Mouse (Mus musculus) lung, postnatal 10 days (tissue): ENCODE results near the gene Tomt.

Experiments used
- DNase-seq: peaks from one replicate; pipeline ENCODE4 v3.0.0; 2021

The Tomt gene

DNA sequence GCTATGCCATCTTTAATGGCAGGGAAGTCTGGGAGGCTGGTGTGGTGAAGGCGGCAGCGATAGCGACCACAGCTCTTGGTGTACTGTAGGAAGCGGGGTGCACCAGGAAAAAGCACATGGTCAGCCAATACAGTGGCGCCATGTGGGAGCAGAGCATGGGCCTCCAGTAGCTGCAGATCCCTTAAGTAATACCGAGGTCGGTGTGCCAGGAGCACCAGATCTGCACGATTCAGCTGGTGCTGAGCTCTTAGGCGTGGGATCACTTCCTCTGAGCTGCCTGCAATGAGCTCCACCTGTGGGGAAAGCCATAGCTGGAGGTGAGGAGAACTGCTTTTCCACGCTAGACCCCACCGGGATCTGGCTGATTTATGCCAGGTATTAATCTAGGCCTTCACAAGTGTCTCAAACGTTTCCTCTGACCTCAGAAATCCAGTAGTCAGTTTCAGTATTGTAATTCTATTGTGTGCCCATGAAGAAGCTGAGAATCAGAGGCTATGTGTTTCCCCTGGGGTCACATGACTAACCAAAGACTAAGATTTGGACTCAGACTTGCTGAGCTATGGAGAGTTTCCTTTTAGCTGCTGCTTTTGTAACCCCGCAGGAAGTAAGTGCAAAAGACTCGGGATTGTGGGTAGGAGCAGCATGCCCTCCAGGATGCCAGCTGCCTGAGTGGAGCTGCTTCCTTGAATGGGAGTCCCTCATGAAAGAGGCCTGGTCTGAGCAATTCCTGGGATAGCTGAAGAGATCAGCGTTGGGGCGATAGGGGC, 5.6 kb downstream of the Tomt start:
- no peak for DNase-seq

DNA sequence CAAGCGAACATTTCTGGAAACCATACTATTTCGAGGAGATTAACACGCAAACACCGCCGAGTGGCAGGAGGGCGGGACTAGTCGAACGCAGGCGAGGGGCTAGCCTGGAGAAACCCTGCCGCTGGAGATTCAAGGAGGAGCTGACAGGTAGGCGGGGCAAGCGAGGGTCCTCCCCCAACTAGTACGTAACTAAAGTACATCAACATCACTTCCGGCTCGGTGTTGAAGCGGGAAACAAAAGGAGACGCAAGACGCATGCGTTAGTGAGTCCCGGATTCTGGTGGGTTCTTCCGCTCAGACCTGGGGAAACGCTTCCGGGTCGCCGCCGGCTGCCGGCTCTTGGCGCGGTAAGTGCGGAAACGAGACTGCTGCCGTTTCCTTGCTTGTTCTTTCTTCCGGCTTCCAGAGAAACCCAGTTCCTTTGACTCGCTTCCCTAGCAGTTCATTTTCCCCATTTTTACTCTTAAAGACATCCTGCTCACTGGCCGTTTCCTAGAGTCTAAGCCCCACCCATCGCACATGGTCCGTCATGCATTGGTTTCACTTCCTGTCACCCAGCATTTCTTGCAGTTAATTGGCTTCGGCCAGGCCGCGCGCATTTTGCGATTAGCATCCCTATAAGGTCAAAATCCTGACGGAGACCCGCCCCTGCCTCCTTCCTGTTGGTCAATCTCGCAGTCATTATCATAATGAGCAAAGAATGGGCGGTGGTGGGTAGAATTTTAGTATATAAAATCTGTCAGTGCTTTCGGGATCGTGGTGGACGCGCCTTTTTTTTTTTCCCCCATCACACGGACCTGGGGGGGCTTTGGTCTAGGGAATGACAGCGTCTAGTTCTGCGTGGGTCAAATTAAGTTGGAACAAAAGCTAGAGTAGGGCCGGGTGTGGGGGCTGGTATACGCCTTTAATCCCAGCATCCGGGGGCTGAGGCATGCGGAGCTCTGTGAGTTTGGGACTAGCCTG, 9.8 kb downstream of the Tomt start:
- DNase-seq, result peak; percentile 98

DNA sequence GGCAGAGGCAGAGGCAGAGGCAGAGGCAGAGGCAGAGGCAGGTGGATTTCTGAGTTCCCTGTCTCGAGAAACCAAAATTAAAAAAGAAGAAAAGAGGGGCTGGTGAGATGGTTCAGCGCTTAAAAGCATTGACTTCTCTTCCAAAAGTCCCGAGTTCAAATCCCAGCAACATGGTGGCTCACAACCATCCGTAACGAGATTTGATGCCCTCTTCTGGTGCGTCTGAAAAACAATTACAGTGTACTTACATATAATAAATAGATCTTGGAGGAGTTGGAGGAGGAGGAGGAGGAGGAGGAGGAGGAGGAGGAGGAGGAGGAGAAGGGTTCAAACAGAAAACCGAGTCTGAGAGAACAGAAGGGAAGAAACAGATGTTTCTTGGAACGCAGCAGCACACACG, 10.5 kb downstream of the Tomt start:
- DNase-seq, result no peak

DNA sequence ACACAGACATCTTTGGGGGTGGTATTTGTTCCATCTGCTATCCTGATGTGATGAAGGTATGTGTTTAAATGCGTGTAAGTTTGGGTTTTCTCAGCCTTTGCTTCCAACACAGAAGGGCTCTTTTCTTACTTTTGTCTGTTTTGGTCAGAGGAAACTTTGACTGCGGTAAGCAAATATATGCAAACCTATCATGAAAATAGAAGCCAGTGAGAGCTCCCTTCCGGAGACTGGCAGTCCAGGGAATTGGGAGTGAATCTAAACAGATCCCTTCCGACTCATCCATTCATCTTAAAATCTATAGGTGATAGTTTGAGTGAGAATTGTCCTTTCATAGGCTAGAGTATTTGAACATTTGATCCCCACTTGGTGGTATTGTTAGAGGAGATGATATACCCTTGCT, 17.7 kb downstream of the Tomt start:
- DNase-seq, result no peak

DNA sequence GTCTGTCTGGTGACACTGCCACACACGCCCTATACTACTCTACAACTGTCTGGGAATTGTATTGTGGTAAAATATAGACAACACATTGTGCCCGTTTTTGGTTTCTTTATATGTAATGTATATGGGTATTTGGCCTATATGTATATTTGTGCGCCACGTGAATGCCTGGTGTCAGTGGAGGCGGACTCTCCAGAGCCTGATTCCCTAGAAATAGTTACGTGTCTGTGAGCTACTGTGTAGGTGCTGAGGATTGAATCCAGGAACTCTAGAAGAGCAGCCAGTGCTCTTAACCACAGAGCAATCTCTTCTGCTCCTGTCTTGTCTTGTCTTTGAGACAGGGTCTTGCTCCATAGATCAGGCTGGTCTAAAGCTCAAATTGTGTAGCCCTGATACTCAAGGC, 19.9 kb downstream of the Tomt start:
- no peak for DNase-seq

DNA sequence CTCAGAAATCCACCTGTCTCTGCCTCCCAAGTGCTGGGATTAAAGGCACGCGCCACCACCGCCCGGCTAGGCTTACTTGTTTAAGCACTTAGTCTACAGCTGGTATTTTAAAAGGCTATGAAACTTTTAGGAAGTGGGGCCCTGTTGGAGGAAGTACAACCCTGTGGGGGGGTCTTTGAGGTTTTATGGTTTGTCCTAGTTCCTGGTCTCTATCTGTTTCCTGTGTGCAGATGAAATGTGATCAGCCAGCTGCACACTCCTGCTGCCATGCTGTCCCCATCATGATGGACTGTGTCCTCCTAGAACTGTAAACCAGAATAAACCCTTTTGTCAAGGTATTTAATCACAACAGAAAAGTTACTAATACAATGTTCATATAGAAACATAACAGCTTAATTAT, 22.0 kb downstream of the Tomt start:
- DNase-seq, result no peak

DNA sequence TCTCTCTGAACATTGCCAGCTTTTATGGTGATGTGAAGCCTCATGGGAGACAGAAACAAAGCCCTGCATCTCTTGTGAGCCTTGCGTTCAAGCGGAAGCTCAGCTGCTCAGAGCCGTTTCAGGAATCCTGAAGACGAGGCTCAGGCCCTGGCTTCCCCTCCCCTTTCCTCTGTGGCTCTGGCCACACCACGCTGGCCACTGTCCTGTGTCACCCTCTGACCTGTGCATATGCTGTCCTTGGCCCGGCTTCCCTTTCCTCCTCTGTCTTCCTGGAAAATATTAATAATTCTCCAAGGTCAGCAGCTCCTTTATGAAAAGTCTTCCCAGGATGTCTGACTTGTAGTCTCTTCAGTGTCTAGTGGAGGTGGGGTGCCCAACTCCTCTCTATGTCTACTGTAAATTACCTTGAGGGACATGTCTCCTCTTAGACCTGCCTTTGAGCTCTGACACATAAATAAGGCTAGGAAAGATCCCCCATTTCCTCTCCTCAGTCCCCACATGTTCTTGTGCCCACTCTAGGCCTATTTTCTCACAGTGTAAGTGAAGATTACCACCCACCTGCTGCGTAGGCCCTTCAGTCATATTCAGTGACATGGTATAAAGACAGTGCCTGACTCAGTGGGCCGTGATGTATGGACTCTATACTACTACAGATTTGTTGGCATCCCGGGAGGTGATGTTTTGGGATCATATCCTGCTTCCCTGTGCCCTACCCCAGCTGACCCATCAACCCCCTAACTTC, 23.6 kb downstream of the Tomt start:
- no peak for DNase-seq

DNA sequence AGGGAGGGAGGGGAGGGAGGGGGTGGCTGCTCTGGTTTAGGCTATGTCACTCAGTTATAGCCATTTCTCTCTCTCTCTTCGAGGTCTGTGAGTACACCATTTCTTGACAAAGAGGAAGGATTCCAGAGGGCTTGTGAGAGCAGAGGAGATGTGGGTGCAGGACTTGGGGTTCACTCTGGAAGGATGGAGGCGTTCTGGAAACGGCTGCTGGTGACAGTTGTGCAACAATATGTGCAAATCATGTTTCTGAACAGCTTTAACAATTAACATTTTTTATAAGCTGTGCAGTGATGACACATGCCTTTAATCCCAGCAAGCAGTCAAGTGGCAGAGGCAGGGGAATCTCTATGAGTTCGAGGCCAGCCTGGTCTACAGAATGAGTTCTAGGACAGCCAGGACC, 25.3 kb downstream of the Tomt start:
- no peak for DNase-seq

DNA sequence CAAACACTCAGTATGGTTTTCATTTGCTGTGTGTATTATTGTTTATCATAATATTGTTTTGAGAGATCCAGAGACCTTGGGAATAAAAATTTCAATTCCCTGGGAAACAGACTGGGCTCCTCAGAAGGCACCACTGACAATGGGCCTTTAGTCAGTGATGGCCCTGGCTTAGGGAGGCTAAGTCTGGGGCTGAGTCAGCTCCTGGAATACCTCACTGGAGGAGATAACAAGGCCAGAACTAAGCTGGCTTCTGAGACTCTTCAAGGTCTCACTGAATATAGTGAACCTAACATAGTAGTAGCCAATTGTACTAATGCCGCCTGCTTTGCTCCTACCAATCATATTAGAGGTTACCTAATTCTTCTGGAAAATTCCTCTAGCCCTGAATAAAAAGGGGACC, 30.2 kb downstream of the Tomt start:
- DNase-seq, result no peak

DNA sequence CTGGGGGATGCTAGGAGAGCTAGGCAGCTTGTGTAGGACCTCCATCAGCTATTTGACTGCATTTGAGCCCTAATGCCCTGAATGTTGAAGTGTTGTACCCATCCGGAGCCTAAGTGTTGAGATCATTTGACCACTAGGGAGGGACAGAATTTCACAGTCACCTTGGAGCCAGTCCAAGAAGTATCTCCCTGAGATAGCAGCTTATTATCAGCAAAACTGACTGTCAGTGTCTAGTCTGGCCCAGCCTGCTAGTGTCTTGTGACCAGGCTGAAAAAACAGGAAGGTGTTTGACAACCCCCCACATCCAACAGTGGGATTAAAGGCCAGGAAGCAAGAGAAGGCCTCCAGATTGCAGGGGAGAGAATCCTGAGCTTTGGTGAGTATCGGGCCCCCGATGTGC, 34.9 kb downstream of the Tomt start:
- DNase-seq, result no peak

DNA sequence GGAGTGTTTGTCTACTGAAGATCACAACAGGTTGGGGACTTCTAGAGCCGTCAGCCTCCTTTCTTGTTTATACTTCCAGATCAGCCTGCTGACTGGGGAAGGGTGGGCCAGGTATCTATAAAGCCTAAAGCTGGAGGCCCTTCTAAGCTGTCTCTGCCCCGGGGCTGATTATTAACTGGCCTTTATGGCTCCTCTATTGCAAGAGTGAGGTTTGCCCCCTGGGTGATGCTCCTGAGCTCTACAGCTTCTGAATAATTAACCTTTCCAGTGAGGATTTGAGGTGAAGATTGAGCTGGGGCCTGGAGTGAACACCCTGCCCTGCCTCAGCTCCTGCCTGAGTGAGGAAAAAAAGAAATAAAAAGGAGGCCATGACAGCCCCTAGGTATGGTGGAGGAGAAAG, 35.5 kb downstream of the Tomt start, which contains the start of gene Folr1:
TSS of gene Folr1 (minus strand) at position 160 of the 400 bp plus-strand sequence.
- no peak for DNase-seq

DNA sequence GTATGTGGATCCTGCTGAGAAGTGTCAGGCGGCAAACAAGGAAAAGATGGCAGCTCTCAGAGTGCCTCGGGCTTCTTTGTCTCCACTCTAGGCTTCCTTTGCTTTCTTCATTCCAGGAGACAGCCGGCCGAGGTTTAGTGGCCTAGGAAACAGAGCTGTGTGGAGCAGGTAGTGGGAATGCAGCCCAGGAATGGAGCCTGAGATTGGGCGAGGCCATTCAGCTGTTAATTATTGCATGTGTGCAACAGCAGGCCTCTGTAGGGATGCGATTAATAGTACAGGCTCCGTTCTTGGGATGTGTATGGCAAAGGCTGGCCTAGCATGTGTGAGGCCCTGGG, 37.0 kb downstream of the Tomt start:
- DNase-seq, result no peak

DNA sequence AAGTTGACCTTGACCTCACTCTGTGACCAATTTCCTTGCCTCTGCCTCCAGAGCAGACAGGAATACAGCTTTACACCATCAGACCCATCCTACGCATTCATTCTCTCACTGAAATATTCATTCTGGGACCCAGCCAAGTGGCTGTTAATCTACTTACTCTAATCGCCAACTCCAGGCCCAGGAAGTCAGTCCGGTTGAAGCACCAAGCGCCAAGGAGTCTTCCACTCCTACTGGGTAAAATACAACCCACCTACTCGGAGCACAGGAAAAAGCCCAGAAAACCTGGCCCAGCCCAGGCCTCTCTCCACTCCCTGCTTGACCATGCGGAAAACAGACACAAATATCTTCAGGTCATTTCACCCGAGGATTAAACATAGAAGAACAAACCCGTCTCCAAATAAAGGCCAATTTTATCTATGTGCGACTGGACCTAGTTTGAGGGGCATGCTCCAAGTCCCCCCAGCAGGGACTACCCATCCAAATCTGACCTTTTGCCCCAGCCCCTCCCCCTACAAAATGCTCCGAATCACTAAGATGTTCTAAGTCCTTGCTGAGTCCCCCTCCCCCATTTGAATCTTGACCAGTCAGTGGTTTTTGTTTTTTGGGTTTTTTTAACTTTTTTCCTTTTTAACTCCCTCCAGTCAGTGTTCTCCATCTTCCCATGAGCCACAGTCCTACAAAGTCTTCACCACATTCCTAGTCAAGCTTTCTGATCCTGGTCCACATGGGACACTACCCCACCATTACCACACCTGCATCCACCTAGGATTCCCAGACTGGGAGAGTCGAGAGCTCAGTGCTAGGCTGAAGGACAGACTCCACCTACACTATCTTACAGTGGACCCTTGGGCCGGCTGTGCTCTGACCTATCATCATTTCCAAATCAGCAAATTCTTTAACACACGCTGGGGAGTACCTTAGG, 37.7 kb downstream of the Tomt start:
- no peak for DNase-seq

DNA sequence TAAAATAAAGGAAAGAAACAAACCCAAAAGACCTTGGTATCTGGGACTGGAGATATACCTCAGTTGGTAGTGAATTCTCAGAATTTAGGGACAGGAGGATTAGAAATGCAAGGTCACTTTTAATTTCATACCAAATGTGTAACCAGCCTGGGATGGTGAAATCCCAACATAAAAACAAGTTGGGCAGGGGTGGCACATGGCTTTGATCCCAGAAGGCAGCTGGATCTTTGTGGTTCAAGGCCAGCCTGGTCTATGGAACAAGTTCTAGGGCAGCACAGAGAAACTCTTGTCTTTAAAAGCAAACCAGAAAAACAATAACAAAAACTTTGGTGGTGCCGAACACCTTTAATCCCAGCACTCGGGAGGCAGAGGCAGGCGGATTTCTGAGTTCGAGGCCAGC, 38.7 kb downstream of the Tomt start:
- DNase-seq, result no peak

DNA sequence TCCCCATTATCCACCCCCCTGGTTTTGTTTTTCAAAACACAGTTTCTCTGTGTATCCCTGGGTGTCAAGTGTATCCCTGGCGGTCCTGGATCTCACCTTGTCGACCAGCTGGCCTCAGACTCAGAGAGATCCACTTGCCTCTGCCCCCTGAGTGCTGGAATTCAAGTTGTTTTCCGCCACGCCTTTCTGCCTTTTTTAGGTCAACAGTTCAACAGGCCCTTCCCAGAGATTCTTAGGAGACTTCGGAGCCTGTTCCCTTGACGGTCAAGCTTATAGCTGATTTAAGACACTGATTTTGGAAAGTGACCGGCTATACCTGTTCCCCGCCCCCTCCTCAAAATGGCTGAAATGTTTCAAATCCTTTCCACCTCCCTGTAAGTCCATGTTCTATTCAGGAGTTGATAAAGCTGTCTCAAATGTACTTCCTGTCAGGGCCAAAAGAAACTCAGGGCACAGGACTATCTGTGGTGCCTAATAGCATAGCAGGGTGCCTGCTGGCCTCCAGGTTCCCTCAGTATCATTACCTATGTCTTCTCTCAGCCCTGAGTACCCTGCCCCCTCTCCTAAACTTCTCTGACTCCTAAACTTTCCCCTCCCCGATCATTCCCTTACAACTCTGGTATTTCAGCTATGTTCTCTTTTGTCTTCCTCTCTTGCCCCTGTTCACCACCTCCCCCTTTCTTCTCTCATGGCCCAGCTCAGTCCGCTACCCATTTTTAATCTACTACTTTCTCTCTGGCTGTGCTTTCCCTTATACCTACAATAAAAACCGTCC, 39.5 kb downstream of the Tomt start:
- DNase-seq, result no peak

DNA sequence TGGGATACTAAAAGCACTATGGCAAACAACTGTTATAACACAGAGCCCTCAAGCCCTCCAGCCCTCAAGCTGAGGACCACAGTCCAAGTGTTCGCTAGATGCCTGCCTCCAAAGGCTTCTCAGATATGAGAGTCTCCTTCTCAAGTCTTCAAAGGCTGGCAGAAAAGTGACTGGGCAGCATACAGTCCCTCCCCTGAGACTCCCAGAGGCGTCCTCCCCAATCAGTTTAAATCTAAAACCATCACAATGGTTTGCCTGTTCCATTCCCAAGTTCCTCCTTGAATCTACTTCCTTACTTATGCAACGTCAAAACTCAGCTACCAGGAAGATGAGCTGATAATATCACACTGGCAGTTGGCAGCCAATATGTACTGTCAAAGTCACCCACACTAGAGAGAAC, 42.7 kb downstream of the Tomt start, which contains the start of gene Anapc15:
TSS of gene Anapc15 (plus strand) at position 301 of the 400 bp plus-strand sequence.
- DNase-seq, result no peak

DNA sequence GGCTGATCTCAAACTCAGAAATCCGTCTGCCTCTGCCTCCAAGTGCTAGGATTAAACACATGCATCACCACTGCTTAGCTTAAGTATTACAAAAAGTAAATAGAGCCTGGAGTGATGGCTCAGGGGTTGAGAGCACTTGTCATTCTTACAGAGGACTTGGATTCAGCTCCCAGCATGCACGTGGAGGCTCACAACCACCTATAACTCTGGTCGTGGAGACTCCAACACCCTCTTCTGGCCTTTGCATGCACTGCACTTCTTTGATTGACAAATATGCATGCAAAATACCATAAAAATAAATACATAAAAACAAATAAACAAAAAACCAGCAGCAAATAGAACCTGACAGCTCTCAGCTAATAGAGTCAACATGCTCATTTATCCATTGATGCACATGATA, 43.9 kb downstream of the Tomt start:
- no peak for DNase-seq

DNA sequence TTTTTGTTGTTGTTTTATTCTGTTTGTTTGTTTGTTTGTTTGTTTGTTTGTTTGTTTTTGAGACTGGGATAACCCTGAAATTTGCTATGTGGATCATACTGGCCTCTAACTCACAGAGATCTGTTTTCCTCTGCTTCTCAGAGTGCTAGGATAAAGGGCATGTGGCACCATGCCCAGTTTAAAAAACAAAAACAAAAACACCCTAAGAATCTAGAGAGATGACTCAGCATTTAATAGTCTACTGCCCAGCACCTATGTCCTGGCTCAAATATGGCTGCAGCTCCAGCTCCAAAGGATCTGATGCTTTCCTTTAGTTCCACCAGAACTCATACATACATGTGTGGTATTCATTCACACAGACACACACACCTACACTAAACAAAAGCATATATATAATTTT, 45.2 kb downstream of the Tomt start:
- no peak for DNase-seq

DNA sequence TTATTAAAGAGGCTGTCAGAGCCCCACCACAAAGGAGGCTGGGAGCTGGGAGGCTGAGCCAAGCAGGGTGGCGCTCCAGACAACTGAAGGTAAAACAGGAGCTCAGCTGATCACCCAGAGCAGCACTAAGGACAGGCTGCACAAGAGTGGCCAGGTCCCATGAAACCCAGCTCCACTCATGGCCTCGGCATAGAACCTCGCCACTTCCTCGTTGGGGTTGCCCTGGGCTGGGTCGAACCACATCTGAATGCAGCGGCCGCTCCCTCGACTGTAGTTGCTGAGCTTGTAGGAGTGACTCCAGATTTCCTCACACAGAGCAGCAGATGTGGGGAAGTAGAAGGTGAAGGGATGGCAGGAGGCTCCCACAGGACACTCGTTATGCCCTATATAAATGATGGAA, 47.8 kb downstream of the Tomt start:
- DNase-seq, result no peak

DNA sequence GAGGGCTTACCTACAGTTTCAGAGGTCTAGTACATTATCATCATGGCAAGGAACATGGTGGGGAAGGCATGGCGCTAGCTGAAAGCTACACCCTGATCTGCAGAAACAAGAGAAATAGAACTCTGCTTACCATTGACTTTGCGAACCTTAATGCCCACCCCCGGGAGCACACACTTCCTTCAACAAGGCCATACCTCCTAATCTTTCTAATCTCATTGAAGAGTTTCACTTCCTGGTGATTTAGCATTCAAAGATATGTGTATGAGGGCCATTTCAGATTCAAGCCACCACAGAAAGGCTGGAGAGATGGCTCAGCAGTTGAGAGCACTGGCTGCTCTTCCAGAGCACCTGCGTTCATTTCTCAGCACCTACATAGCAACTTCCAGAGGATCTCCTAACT, 49.1 kb downstream of the Tomt start, which contains the start of gene Folr2:
TSS of gene Folr2 (minus strand) at position 101 of the 400 bp plus-strand sequence.
- DNase-seq, result no peak

DNA sequence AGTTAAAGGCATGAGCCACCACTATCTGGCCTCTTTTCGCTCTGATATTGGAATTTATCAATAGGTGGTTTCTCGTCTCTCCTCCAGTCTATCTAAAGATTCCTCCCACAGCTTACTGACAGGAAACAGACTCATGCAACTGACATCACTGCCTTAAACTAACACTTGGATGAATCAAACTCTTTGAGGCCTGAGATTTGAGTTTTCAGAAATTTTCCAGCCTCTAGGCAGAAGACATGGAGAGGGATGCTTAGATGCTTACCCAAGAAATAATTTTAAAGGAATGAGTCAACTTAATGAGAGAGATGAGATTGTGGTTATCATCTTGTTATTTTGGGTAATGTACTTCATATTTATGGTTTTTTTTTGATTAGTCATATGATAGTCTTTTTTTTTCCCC, 52.3 kb downstream of the Tomt start:
- DNase-seq, result no peak
